Mouse (Mus musculus) natural killer cell, adult 2 months (primary cell): ENCODE results near the gene Olfr676.
"Not testable (repeated sequence)": the region's sequence is repeated elsewhere in the genome, so short reads cannot be mapped to it uniquely, and the experiment has no call there.

Source experiments
- DNase-seq, 2 experiments: peaks; one replicate each; pipeline ENCODE4 v3.0.0; 2022; ENCODE audit warnings: low spot score in 2 of 2

Olfr676 gene

DNA sequence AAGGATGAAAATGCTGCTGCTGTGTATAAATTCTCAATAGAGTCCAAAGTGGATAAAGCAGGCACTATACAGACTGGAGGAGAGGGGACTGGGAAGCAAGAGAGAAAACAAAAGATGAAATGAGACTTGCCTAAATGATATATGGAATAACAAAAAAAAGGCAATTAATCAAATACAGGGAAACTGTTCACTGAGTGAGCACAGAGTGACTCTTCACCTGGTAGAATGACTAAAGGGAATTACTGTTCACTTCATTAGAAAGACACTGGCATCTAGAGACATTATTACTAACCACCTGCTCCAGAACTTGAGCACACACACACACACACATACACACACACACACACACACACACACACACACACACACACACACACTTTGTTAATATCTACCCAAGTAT, at the start of gene Olfr676:
Gene Olfr676 (plus strand): TSS at position 301 of the 400 bp plus-strand sequence.
- DNase-seq = no peak

DNA sequence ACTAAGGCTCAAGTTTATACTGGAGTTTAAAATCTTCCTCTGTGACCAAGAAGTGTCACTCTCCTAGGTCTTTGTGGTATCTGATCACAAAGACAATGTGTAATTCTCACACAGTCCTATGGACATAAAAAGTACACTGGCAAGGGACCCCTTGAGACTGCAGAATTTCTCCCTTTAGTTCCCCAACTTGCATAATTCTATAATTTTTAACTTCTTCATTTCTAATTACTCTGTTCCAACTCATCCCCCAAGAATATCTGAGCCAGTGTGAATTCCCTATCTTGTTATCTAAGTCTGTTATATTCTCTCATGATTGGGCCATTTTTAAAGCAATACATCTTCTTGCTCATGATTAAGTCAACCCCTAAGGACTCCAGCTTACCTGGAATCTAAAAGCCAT, 30.6 kb upstream of the Olfr676 start, which contains the start of gene Olfr672:
Gene Olfr672 (minus strand): TSS at position 101 of the 400 bp plus-strand sequence.
- no peak for DNase-seq

DNA sequence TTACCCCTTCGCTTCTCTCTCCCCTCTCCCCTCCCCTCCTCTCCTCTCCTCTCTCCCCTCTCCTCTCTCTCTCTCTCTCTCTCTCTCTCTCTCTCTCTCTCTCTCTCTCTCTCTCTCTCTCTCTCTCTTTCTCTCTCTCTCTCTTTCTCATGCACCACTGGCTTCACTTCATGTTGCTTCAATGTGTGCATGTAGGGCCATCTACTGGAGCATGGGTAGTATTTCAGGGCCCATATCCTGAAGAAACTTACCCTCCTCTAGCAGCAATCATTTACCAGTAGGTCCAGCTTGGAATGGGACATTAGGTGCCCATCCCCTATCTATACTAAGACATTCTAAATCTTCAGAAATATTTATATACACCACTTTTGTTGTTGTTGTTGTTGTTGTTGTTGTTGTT, 10.0 kb upstream of the Olfr676 start:
- DNase-seq = no peak

DNA sequence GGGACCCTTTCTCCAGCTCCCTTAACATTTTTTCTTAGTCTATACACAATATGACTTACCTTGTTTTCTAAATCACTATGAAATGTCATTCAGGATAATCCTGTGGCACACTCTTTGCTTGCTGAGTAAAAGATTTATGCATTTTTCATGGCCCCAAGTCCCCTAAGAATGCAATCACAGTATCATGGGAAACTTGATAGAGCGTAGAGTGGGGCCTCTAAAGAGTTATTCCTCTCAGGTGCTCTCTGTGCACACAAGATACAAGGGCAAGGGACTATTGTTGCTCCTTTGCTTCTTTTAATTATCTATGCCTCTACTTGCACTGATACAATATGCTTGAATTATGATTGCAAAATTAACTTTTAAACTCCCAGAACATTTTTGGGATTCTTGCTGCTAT, 4.1 kb upstream of the Olfr676 start, which contains the start of gene Olfr675:
Gene Olfr675 (minus strand): TSS at position 101 of the 400 bp plus-strand sequence.
- no peak for DNase-seq

DNA sequence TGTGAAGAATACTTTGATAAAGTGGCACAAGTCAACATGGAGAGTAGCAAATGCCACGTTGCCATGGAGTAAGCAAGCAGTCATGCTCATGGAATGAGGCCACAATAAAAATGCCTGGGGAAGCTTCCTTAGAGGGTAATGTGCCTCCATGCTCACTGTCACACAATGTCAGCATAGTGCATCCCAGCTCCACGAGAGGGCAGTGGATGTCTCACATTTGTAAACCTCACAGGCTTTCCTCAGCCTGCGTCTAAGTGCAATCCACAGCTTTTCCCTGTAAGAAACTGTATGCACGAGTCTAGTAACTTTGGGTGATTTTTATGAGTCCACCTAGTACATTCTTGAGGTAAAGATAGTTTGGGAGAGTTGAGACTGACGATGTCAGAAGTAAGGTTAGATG, 1.3 kb downstream of the Olfr676 start:
- not testable (repeated sequence) for DNase-seq

DNA sequence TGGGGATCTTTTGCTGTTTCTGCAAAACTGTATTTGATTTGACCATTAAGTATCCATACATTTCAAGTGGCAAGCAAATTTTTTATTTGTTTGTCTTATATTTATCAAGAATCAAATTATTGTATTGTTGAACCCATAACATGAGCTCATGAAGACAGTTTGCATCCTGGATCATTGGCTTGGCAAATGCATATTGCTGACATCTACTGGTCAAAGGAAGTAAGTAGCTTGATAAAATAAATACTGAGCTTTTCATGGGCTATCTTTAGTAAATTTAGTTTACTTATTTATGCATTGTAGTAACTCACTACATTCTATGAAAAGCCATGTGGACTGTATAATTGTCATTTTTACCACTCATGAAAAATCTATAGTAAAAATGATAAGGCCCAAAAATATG, 26.5 kb downstream of the Olfr676 start:
- no peak for DNase-seq

DNA sequence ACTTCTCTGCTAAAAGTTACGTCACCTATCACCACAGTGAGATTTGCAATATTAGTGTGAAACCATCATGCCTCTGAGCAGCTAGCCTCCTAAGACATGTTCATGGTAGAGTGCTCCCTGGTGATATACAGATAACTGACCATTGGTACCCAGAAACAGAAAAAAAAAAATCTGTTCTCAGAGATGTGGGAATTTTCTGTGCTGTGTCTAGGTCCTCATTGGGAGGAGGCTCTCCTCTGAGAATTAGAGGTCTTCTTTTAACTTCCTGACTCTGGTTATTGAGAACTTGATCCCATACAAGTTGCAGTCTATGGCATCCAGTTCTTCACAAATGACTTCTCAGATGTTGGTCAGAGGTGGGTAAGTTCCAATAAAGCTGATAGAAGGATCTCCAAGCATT, 31.7 kb downstream of the Olfr676 start, which contains the start of gene Olfr678:
Gene Olfr678 (plus strand): TSS at position 301 of the 400 bp plus-strand sequence.
- no peak for DNase-seq

DNA sequence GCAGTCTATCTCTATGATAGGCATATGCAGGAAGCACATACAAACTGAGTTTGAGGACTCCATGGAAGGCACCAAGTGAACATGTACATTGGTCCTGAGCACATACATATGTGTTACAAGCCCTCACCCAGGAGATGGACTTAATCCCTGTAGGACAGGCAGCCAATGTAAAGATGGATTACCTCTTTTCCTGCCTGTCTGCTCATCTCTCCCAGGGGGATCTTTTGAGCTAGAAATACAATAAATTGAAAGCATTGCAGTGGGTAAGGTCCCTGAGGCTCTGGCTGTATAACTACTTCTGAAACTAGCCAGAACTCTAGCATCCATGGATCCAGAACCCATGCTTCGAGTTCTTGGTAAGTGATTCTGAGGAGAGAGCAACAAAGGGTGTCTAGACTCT, 48.4 kb downstream of the Olfr676 start, which contains the start of gene Olfr679:
Gene Olfr679 (plus strand): TSS at position 301 of the 400 bp plus-strand sequence.
- DNase-seq = no peak
